Mouse (Mus musculus) embryonic facial prominence, embryonic 11.5 days (tissue): ENCODE measurements around the gene Specc1. TPM values are rescaled to one million over a fixed set of nuclear protein-coding genes. Genes with fewer than 3 reads are reported as not detected.

ENCODE experiments used
- ATAC-seq: fragments of 200-750 bp; cut with Nextera tagmentation; replicated peaks from 2 replicates; pipeline ENCODE4 v1.8.0; 2017; ENCODE audit warnings: low read depth; ENCODE audit not compliant: insufficient number of reproducible peaks, low FRiP score, low TSS enrichment
- DNase-seq: peaks from one replicate; pipeline ENCODE4 v3.0.0-alpha.2; 2015; ENCODE audit warnings: low spot score
- H3K27ac ChIP-seq: fragments of 300-500 bp; sonication (generic); replicated peaks from 2 replicates; pipeline ENCODE4 v1.5.1; 2014; ENCODE audit warnings: mild to moderate bottlenecking, low read depth, low read length, control low read depth
- H3K27me3 ChIP-seq: fragments of 300-500 bp; sonication (generic); 2 replicates; pipeline ENCODE4 v1.6.1; 2014; ENCODE audit warnings: mild to moderate bottlenecking, low read length, moderate library complexity, mixed read lengths; ENCODE audit not compliant: control insufficient read depth, insufficient read depth
- H3K36me3 ChIP-seq: fragments of 300-500 bp; sonication (generic); replicated peaks from 2 replicates; pipeline ENCODE4 v1.6.1; 2014; ENCODE audit warnings: low read depth, mild to moderate bottlenecking, low read length, moderate library complexity, mixed read lengths; ENCODE audit not compliant: control insufficient read depth, insufficient read depth
- H3K4me1 ChIP-seq: fragments of 300-500 bp; sonication (generic); 2 replicates; pipeline ENCODE4 v1.6.1; 2014; ENCODE audit warnings: low read length, mixed read lengths; ENCODE audit not compliant: control insufficient read depth, insufficient read depth
- H3K4me2 ChIP-seq: fragments of 300-500 bp; sonication (generic); 2 replicates; pipeline ENCODE4 v1.6.1; 2014; ENCODE audit warnings: low read depth, mild to moderate bottlenecking, control low read depth, low read length, moderate library complexity
- H3K4me3 ChIP-seq: fragments of 300-500 bp; sonication (generic); 2 replicates; pipeline ENCODE4 v1.5.1; 2014; ENCODE audit warnings: low read depth, low read length, control low read depth
- H3K9ac ChIP-seq: fragments of 300-500 bp; sonication (generic); replicated peaks from 2 replicates; pipeline ENCODE4 v1.6.1; 2014; ENCODE audit warnings: mild to moderate bottlenecking, control low read depth, low read length
- H3K9me3 ChIP-seq: fragments of 300-500 bp; sonication (generic); replicated peaks from 2 replicates; pipeline ENCODE4 v1.6.1; 2016; ENCODE audit warnings: mild to moderate bottlenecking, low read length, inconsistent platforms, mixed read lengths; ENCODE audit not compliant: control insufficient read depth
- WGBS: fragments of 180-500 bp; shearing (Covaris S2); extraction: QIAGEN DNeasy Blood & Tissue Kit; methylation state at CpG from one replicate; pipeline ENCODE4 v1.1.7; 2014; 5-methylcytosine and 5-hydroxymethylcytosine counted together
- polyA plus RNA-seq: library from polyadenylated mRNA; unstranded; fragments of >200 nt; fragmentation: Nextera tagmentation; extraction: Ambion mirVana; gene quantifications from 2 replicates; pipeline ENCODE4 v1.2.1, GENCODE M21; 2014

The Specc1 gene
- polyA plus RNA-seq, 1 experiment from 2014 or later = 17.2 TPM

GRCm38 (mm10) chr11:62006680-62007079, 50.1 kb downstream of the Specc1 start:
- Histone ChIP-seq H3K4me1 (no peaks in the 10 kb centered on the region), H3K9me3 (no peaks in the 10 kb centered on the region), H3K27ac (no peak overlapping the region), H3K27me3 (no peaks in the 10 kb centered on the region), H3K4me3 (no peak overlapping the region), H3K4me2 (no peak overlapping the region), H3K9ac (no peak overlapping the region), H3K36me3 (no peaks in the 10 kb centered on the region)
- no peak for ATAC-seq
- 48% methylated on average over 5 of the region's 5 CpGs for WGBS
- no peak for DNase-seq

DNA sequence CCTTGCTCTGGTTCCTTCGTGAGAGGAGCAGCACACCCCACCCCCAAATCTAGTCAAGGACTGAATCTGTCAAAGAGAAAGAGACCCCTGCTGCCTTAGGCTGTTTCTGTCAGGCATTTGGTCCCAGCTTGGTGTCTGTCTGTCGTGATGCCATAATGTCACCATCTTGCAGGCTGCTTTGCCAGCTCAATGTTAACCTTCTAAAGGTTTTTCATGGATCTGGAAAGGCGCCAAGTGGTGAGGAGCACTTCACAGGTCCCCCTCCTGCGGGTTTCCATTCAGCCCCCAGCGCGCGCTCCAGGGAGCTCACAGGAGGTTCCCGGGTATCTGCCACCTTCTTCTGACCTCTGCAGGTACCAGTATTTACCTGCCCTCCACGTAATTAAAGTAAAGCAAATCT, 51.4 kb downstream of the Specc1 start:
- Histone ChIP-seq H3K27ac (no peak overlapping the region), H3K9ac (no peak overlapping the region), H3K36me3 (no peaks in the 10 kb centered on the region), H3K9me3 (no peaks in the 10 kb centered on the region), H3K4me2 (no peak overlapping the region), H3K4me1 (no peaks in the 10 kb centered on the region), H3K4me3 (no peak overlapping the region), H3K27me3 (no peaks in the 10 kb centered on the region)
- DNase-seq (no peak), ATAC-seq (no peak)
- WGBS = 51% methylated on average over 9 of the region's 9 CpGs

GRCm38 (mm10) chr11:62010625-62011231, 54.2 kb downstream of the Specc1 start:
- Histone ChIP-seq H3K9me3 (no peaks in the 10 kb centered on the region), H3K36me3 (no peaks in the 10 kb centered on the region), H3K27me3 (no peaks in the 10 kb centered on the region), H3K9ac (no peak overlapping the region), H3K27ac (no peak overlapping the region), H3K4me3 (no peak overlapping the region), H3K4me1 (no peaks in the 10 kb centered on the region), H3K4me2 (no peak overlapping the region)
- ATAC-seq (no peak), DNase-seq (peak; percentile 27)
- 71% methylated on average over 16 of the region's 16 CpGs for WGBS

DNA sequence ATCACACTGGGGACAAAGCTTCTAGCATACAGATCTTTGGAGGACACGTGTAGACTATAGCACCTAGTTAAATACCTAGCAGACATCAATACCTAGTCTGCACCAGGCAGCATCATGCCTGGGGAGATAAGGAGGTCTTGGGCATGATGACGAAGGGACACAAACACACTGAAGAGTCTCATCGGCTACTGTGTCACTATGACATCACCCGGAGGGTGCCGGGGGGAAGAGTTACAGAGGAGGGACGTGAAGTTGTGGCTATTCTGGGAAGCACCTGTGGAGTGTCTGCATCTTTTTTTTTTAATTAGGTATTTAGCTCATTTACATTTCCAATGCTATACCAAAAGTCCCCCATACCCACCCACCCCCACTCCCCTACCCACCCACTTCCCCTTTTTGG, 55.5 kb downstream of the Specc1 start:
- H3K9me3 ChIP-seq = no peaks in the 10 kb centered on the region

GRCm38 (mm10) chr11:62013449-62013848, 56.9 kb downstream of the Specc1 start:
- no peak overlapping the region for H3K27ac ChIP-seq
- no peaks in the 10 kb centered on the region for H3K36me3 ChIP-seq
- no peak for ATAC-seq
- 90% methylated on average over 3 of the region's 3 CpGs for WGBS
- H3K4me2 ChIP-seq = no peak overlapping the region
- H3K9me3 ChIP-seq = no peaks in the 10 kb centered on the region
- no peaks in the 10 kb centered on the region for H3K27me3 ChIP-seq
- no peak overlapping the region for H3K9ac ChIP-seq
- H3K4me1 ChIP-seq = no peaks in the 10 kb centered on the region
- no peak overlapping the region for H3K4me3 ChIP-seq
- DNase-seq = no peak

More for the DNA sequence above, 55.5 kb downstream of the Specc1 start:
- Histone ChIP-seq H3K27me3 (no peaks in the 10 kb centered on the region), H3K4me1 (no peaks in the 10 kb centered on the region), H3K4me2 (no peak overlapping the region), H3K4me3 (no peak overlapping the region), H3K27ac (no peak overlapping the region), H3K9ac (no peak overlapping the region), H3K36me3 (no peaks in the 10 kb centered on the region)
- ATAC-seq (no peak), DNase-seq (no peak)
- WGBS = 93% methylated on average over 6 of the region's 6 CpGs

DNA sequence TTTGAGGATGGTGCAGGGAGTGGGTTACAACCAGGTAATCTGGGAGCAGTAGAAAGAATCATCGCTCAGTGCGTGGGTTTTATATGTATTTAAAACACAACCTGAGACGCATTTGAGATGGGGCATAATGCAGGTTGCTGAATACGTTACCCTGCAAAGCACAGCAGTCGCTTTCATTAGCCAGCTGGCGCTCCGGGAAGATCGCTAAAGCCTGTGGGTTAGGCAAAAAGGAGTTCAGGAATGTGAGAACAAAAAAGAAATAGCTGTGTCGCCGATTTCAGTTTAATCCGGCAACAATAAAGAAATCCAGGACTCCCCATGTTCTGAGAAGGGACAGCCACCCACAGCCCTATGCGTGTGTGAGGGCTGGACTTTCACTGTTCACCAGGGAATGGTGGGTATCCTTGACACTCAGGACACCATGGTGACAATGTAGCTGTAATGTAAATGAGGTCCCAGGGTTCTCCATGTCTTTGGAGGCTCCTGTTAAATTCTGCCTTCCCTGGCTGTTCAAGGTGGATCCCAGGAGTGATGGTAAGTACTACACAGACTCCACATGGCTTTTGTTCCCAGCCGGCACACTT, 58.6 kb downstream of the Specc1 start:
- no peak for ATAC-seq
- no peaks in the 10 kb centered on the region for H3K27me3 ChIP-seq
- no peaks in the 10 kb centered on the region for H3K4me1 ChIP-seq
- H3K9ac ChIP-seq = no peak overlapping the region
- 46% methylated on average over 13 of the region's 13 CpGs for WGBS
- no peak overlapping the region for H3K4me3 ChIP-seq
- H3K9me3 ChIP-seq = no peaks in the 10 kb centered on the region
- H3K36me3 ChIP-seq = no peaks in the 10 kb centered on the region
- no peak overlapping the region for H3K4me2 ChIP-seq
- H3K27ac ChIP-seq = no peak overlapping the region
- no peak for DNase-seq

GRCm38 (mm10) chr11:62016985-62017384, 60.4 kb downstream of the Specc1 start:
- no peak for DNase-seq

DNA sequence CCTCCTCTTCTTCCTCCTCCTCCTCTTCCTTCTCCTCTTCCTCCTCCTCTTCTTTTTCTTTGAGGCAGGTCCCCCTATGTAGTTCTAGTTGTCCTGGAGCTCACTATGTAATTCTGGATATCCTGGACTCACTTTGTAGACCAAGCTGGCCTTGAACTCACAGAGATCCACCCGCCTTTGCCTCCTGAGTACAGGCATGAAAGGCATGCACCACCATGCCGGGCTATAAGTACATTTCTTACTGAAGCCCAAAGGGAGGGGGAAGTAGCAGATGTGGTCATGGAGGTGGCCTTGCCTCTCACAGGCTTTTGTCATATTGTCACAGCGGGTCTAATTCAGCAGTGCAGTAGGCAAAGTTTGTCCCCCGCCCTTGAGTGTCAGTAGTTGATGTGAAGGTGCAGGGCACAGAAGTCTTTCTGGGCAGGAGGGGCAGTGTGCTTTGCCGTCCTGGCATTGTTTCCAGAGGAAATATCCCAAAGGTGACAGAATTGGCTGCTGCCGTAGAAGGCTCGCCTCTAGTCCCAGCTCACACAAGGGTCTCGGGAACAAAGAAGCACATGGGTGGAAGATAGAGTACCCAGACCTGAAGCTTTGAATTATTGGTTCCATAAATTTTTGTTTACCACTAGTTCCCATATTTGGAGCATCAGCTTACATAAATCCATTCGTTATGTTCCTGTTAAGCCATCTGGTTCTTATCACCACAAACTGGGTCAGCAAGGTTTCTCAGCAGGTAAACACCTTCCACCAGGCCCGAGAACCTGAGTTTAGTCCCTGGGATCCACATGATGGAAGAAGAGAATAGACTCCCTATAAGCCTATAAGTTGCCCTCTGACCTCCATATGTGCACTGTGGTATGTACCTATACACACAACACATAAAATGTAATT, 62.0 kb downstream of the Specc1 start:
- WGBS = 83% methylated on average over 10 of the region's 10 CpGs
- H3K9ac ChIP-seq = no peak overlapping the region
- no peaks in the 10 kb centered on the region for H3K36me3 ChIP-seq
- no peak for ATAC-seq
- no peaks in the 10 kb centered on the region for H3K9me3 ChIP-seq
- H3K4me2 ChIP-seq = no peak overlapping the region
- no peaks in the 10 kb centered on the region for H3K4me1 ChIP-seq
- H3K27me3 ChIP-seq = no peaks in the 10 kb centered on the region
- H3K27ac ChIP-seq = no peak overlapping the region
- DNase-seq = no peak
- H3K4me3 ChIP-seq = no peak overlapping the region

More at GRCm38 (mm10) chr11:62016985-62017384, 60.4 kb downstream of the Specc1 start:
- no peak overlapping the region for H3K4me2 ChIP-seq
- H3K4me1 ChIP-seq = no peaks in the 10 kb centered on the region
- no peak overlapping the region for H3K4me3 ChIP-seq
- no peak for ATAC-seq
- no peaks in the 10 kb centered on the region for H3K27me3 ChIP-seq
- H3K9me3 ChIP-seq = no peaks in the 10 kb centered on the region
- 75% methylated on average over 2 of the region's 2 CpGs for WGBS
- H3K9ac ChIP-seq = no peak overlapping the region
- H3K27ac ChIP-seq = no peak overlapping the region
- H3K36me3 ChIP-seq = no peaks in the 10 kb centered on the region
